In the genomic region with DNA sequence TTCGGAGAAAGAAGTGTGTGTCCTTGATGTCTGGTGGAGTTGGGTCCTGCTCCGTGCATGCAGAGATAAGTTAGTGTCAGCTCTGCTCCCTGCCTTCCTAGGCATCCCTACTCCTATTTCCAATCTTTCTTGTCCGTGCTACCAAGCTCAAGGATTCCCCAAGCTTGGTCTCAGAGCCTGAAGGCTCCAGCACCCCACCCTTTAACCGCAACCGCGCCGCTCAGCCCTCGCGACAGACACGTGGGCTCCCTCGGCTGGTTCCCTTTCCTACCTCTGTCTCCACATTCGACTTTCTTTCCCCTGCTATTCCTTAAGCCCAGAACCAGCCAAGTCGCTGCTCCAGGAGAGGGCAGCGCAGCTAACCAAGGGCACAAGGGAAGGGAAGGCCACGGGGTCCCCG, we compare ENCODE assay signal across 8 mouse cellular contexts. TPM values are rescaled to one million over a fixed set of nuclear protein-coding genes. Genes with fewer than 3 reads are reported as not detected.
DNase-seq lines count a peak whose midpoint lies in the region; ATAC-seq and TF ChIP-seq lines count a peak whose summit lies in the region.

No protein-coding gene starts in this region.

- peaks cover 99% of the 10 kb centered on the region for H3K27me3 ChIP-seq in forebrain, embryonic 10.5 days (ENCODE audit: poor library complexity, severe bottlenecking)
- H3K27me3 ChIP-seq in forebrain, embryonic 14.5 days (replicated peaks; ENCODE audit: control insufficient read depth, insufficient read depth, low read length) = peaks cover 89% of the 10 kb centered on the region
- H3K27me3 ChIP-seq in liver, embryonic 14.5 days (ENCODE audit: control insufficient read depth, insufficient read depth, low read length) = peaks cover 64% of the 10 kb centered on the region

- no peak overlapping the region; the same call in 1 of the 2 replicates for H3K4me2 ChIP-seq in forebrain, embryonic 14.5 days (ENCODE audit: low read length)
- peak overlapping the region; percentile 38 for H3K4me2 ChIP-seq in liver, embryonic 14.5 days (ENCODE audit: low read depth)

- 0 out of 2 replicates have a peak overlapping the region, but pooled peaks have one; percentile 50 for H3K4me3 ChIP-seq in forebrain, embryonic 10.5 days
- no peak overlapping the region for H3K4me3 ChIP-seq in forebrain, embryonic 14.5 days (ENCODE audit: low read depth, low read length)
- H3K4me3 ChIP-seq in liver, embryonic 14.5 days (ENCODE audit: insufficient read depth in 1 of 2, low read depth in 2 of 2, low read length in 2 of 2) = peak overlapping the region; percentile 46 to 50

- no peak overlapping the region for H3K9ac ChIP-seq in forebrain, embryonic 14.5 days (ENCODE audit: low read length)
- no peak overlapping the region for H3K9ac ChIP-seq in liver, embryonic 14.5 days (replicated peaks)

- DNase-seq in forebrain, embryonic 10.5 days (ENCODE audit: extremely low spot score, low spot score) = peak; percentile 29
- no peak for DNase-seq in forebrain, embryonic 14.5 days (ENCODE audit: low spot score)
- peak; percentile 11 for DNase-seq in right cerebral cortex, postnatal 4 days
- DNase-seq in right cerebral cortex, postnatal 10 days (ENCODE audit: low spot score in 2 of 2) = no peak
- no peak for DNase-seq in liver, embryonic 14.5 days (ENCODE audit: low read depth in 3 of 3, low spot score in 3 of 3)
- DNase-seq in cerebellum, adult 9-10 months = no peak
- DNase-seq in right cerebral cortex, postnatal 14 days = no peak
- DNase-seq in natural killer cell, adult 2 months (ENCODE audit: low spot score in 2 of 2) = no peak

- H3K4me1 ChIP-seq in forebrain, embryonic 10.5 days = peaks cover 45% of the 10 kb centered on the region
- H3K4me1 ChIP-seq in forebrain, embryonic 14.5 days (ENCODE audit: control insufficient read depth, insufficient read depth, low read length) = peaks cover 9% of the 10 kb centered on the region
- H3K4me1 ChIP-seq in liver, embryonic 14.5 days (replicated peaks; ENCODE audit: control insufficient read depth in 2 of 2, insufficient read depth in 2 of 2, low read length in 1 of 2) = no peaks in the 10 kb centered on the region

- WGBS in forebrain, embryonic 10.5 days = under 1% methylated on average over 16 of the region's 16 CpGs
- WGBS in forebrain, embryonic 14.5 days = 2% methylated on average over 16 of the region's 16 CpGs
- WGBS in liver, embryonic 14.5 days (ENCODE audit: insufficient replicate concordance) = 1% methylated on average over 16 of the region's 16 CpGs

- no peaks in the 10 kb centered on the region for H3K9me3 ChIP-seq in forebrain, embryonic 10.5 days
- no peaks in the 10 kb centered on the region for H3K9me3 ChIP-seq in forebrain, embryonic 14.5 days (replicated peaks; ENCODE audit: control insufficient read depth, low read length)
- no peaks in the 10 kb centered on the region for H3K9me3 ChIP-seq in liver, embryonic 14.5 days (ENCODE audit: control insufficient read depth, low read length)

- TF ChIP-seq EP300 in liver, embryonic 14.5 days (IDR thresholded peaks at IDR 0.05; ENCODE audit: low read depth) = no peak

- ATAC-seq in forebrain, embryonic 14.5 days = no peak
- ATAC-seq in liver, embryonic 14.5 days (ENCODE audit: insufficient read depth) = no peak

- H3K36me3 ChIP-seq in forebrain, embryonic 10.5 days (replicated peaks) = no peaks in the 10 kb centered on the region
- no peaks in the 10 kb centered on the region for H3K36me3 ChIP-seq in forebrain, embryonic 14.5 days (ENCODE audit: control insufficient read depth, insufficient read depth, low read length)
- no peaks in the 10 kb centered on the region for H3K36me3 ChIP-seq in liver, embryonic 14.5 days (replicated peaks; ENCODE audit: control insufficient read depth, insufficient read depth, low read depth)

- H3K27ac ChIP-seq in forebrain, embryonic 10.5 days = no peak overlapping the region
- no peak overlapping the region for H3K27ac ChIP-seq in forebrain, embryonic 14.5 days (ENCODE audit: low read depth, low read length)
- H3K27ac ChIP-seq in liver, embryonic 14.5 days = no peak overlapping the region

- no peak for TF ChIP-seq CTCF in liver, embryonic 14.5 days (IDR thresholded peaks at IDR 0.05; ENCODE audit: low read depth)

RNA-seq across cellular contexts. Expression of gene Ihh, which starts 1.4 kb away (rescaled TPM):
- 0.10 TPM in 1 of 2 replicates, not detected in the other for polyA plus RNA-seq in forebrain, embryonic 10.5 days (2016; fragmentation: Nextera tagmentation; extraction: Ambion mirVana)
- 0.09 and 0.20 TPM in 2 replicates for polyA plus RNA-seq in forebrain, embryonic 14.5 days (2014; fragmentation: Nextera tagmentation; extraction: Ambion mirVana)
- polyA plus RNA-seq in liver, embryonic 14.5 days (2012; rRNA removed) = 2.4 and 3.4 TPM in 2 replicates
- polyA plus RNA-seq in liver, embryonic 14.5 days (2014; fragmentation: Nextera tagmentation; extraction: Ambion mirVana) = 1.5 and 1.7 TPM in 2 replicates

RNA-seq across cellular contexts. Expression of gene Cfap65, which starts 14.7 kb away (rescaled TPM):
- 0.04 and 0.25 TPM in 2 replicates for polyA plus RNA-seq in forebrain, embryonic 10.5 days (2016; fragmentation: Nextera tagmentation; extraction: Ambion mirVana)
- 0.29 and 0.68 TPM in 2 replicates for polyA plus RNA-seq in forebrain, embryonic 14.5 days (2014; fragmentation: Nextera tagmentation; extraction: Ambion mirVana)
- under 0.01 and 0.01 TPM in 2 replicates for polyA plus RNA-seq in liver, embryonic 14.5 days (2012; rRNA removed)
- polyA plus RNA-seq in liver, embryonic 14.5 days (2014; fragmentation: Nextera tagmentation; extraction: Ambion mirVana) = not detected in 2 replicates

RNA-seq across cellular contexts. Expression of gene Cryba2, which starts 57.1 kb away (rescaled TPM):
- not detected in 2 replicates for polyA plus RNA-seq in forebrain, embryonic 10.5 days (2016; fragmentation: Nextera tagmentation; extraction: Ambion mirVana)
- not detected in 2 replicates for polyA plus RNA-seq in forebrain, embryonic 14.5 days (2014; fragmentation: Nextera tagmentation; extraction: Ambion mirVana)
- polyA plus RNA-seq in liver, embryonic 14.5 days (2012; rRNA removed) = not detected in 2 replicates
- polyA plus RNA-seq in liver, embryonic 14.5 days (2014; fragmentation: Nextera tagmentation; extraction: Ambion mirVana) = not detected in 2 replicates

Comparison
In these comparisons a context has a peak if more than half of its experiments do, and no peak if none do; other contexts are left out.
1. DNase-seq: peak in forebrain, embryonic 10.5 days (single experiment) and right cerebral cortex, postnatal 4 days (single experiment); none in forebrain, embryonic 14.5 days (single experiment), right cerebral cortex, postnatal 10 days (0 of 2), liver, embryonic 14.5 days (0 of 3), cerebellum, adult 9-10 months (single experiment), right cerebral cortex, postnatal 14 days (single experiment) and natural killer cell, adult 2 months (0 of 2).